Mouse (Mus musculus) heart, embryonic 11.5 days (tissue): Measurements from ENCODE around the gene Dusp13. TPM values are rescaled to one million over a fixed set of nuclear protein-coding genes. Genes with fewer than 3 reads are reported as not detected.

ENCODE experiments used
- ATAC-seq: fragments of 200-750 bp; cut with Nextera tagmentation; replicated peaks from 2 replicates; pipeline ENCODE4 v1.8.0; 2017; ENCODE audit warnings: moderate library complexity; ENCODE audit not compliant: insufficient number of reproducible peaks, low FRiP score, low TSS enrichment
- H3K27ac ChIP-seq: fragments of 300-500 bp; sonication (generic); 2 replicates; pipeline ENCODE4 v1.5.1; 2014; ENCODE audit warnings: mild to moderate bottlenecking, low read depth, low read length
- H3K27me3 ChIP-seq: fragments of 300-500 bp; sonication (generic); 2 replicates; pipeline ENCODE4 v1.6.1; 2014; ENCODE audit warnings: mild to moderate bottlenecking, low read length, mixed read lengths; ENCODE audit not compliant: control insufficient read depth, insufficient read depth
- H3K36me3 ChIP-seq: fragments of 300-500 bp; sonication (generic); 2 replicates; pipeline ENCODE4 v1.6.1; 2014; ENCODE audit warnings: mild to moderate bottlenecking, low read length, moderate library complexity, mixed read lengths; ENCODE audit not compliant: control insufficient read depth, insufficient read depth
- H3K4me1 ChIP-seq: fragments of 300-500 bp; sonication (generic); 2 replicates; pipeline ENCODE4 v1.6.1; 2014; ENCODE audit warnings: low read length; ENCODE audit not compliant: control insufficient read depth, insufficient read depth
- H3K4me2 ChIP-seq: fragments of 300-500 bp; sonication (generic); 2 replicates; pipeline ENCODE4 v1.6.1; 2014; ENCODE audit warnings: mild to moderate bottlenecking, moderate library complexity
- H3K4me3 ChIP-seq: fragments of 300-500 bp; sonication (generic); 2 replicates; pipeline ENCODE4 v1.5.1; 2014; ENCODE audit warnings: low read depth, low read length
- H3K9ac ChIP-seq: fragments of 300-500 bp; sonication (generic); 2 replicates; pipeline ENCODE4 v1.6.1; 2014; ENCODE audit warnings: mild to moderate bottlenecking, low read depth, low read length, moderate library complexity
- H3K9me3 ChIP-seq: fragments of 300-500 bp; sonication (generic); replicated peaks from 2 replicates; pipeline ENCODE4 v1.6.1; 2016; ENCODE audit warnings: low read length; ENCODE audit not compliant: control insufficient read depth
- WGBS: fragments of 180-500 bp; shearing (Covaris S2); extraction: QIAGEN DNeasy Blood & Tissue Kit; methylation state at CpG from one replicate; pipeline ENCODE4 v1.1.7; 2014; ENCODE audit not compliant: insufficient replicate concordance; 5-methylcytosine and 5-hydroxymethylcytosine counted together
- polyA plus RNA-seq: library from polyadenylated mRNA; unstranded; fragments of >200 nt; fragmentation: Nextera tagmentation; extraction: Ambion mirVana; gene quantifications from 2 replicates; pipeline ENCODE4 v1.2.1, GENCODE M21; 2014

Dusp13 gene
- polyA plus RNA-seq, 1 experiment from 2014 or later: not detected

DNA sequence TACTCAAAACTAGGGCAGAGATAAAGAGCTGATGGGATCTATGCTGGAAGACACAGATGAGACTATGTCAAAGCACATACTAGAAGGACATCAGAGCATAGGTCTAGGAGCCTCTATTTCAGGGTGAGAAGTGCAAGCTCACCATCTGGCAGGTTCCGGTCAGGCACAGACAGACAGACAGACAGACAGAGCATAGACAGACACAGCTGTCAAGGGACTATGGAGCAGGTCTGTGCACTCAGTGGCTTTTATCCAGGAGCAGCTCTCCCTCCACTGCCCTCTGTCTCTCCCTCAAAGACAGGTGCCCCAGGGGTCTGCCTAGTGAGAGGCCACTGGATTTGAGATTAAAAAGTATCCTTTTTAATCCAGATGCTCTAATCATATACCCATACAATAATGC is 6.8 kb downstream of the Dusp13 start:
- no peaks in the 10 kb centered on the region for H3K36me3 ChIP-seq
- H3K9ac ChIP-seq: no peak overlapping the region
- H3K27me3 ChIP-seq: peaks cover 5% of the 10 kb centered on the region; the same call in 1 of the 2 replicates
- no peak overlapping the region for H3K27ac ChIP-seq
- no peak overlapping the region for H3K4me2 ChIP-seq
- ATAC-seq: no peak
- H3K4me1 ChIP-seq: no peaks in the 10 kb centered on the region
- WGBS: 85% methylated on average over 1 of the region's 1 CpGs
- no peaks in the 10 kb centered on the region for H3K9me3 ChIP-seq
- no peak overlapping the region for H3K4me3 ChIP-seq

DNA sequence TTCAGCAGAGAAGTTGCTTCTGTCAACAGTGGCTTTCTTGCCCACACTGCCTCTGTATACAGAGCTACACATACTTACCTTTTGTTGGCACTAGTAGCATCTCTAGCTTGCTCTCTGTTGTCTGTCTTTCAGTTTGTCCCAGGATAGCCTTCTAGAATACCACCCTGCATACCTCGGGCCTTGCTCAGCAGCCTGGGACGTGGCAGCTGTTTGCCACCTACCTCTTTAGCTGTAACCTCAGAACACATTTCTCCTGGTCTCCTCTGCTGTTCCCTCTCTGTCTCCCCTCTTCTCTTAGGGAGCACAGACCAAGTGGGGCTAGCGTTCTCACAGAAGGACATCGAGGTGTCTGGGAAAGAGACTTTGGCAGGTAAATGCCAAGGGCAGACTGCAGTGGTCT is 8.5 kb downstream of the Dusp13 start:
- no peak overlapping the region for H3K27ac ChIP-seq
- ATAC-seq: no peak
- no peaks in the 10 kb centered on the region for H3K36me3 ChIP-seq
- H3K9ac ChIP-seq: no peak overlapping the region
- no peaks in the 10 kb centered on the region for H3K4me1 ChIP-seq
- H3K9me3 ChIP-seq: no peaks in the 10 kb centered on the region
- H3K4me2 ChIP-seq: no peak overlapping the region
- peaks cover 5% of the 10 kb centered on the region; the same call in 1 of the 2 replicates for H3K27me3 ChIP-seq
- WGBS: 84% methylated on average over 4 of the region's 4 CpGs
- H3K4me3 ChIP-seq: no peak overlapping the region

DNA sequence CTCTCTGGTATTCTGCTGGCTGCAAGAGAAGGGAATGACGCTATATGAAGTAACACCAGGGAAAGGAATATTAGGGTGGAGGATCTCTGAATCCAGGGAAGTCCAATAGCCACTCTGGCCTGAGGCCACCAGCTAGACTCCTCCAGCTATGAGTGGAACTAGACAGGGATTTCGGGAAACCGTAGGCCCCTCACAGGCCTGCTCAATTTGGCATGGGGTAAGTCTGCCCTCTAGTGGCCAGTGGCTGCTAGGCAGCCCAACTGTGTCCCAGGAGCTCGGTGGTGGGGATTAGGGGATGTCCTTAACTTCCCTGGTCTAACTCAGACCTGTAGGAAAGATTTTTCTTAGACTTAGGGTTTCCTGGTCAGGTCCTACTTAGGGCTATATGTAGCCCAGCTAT is 9.2 kb downstream of the Dusp13 start:
- 17% methylated on average over 4 of the region's 4 CpGs for WGBS
- no peak overlapping the region for H3K27ac ChIP-seq
- no peaks in the 10 kb centered on the region for H3K4me1 ChIP-seq
- no peaks in the 10 kb centered on the region for H3K9me3 ChIP-seq
- no peak overlapping the region for H3K4me3 ChIP-seq
- H3K27me3 ChIP-seq: peaks cover 5% of the 10 kb centered on the region; the same call in 1 of the 2 replicates
- ATAC-seq: peak; percentile 63
- H3K9ac ChIP-seq: no peak overlapping the region
- no peaks in the 10 kb centered on the region for H3K36me3 ChIP-seq
- H3K4me2 ChIP-seq: no peak overlapping the region

DNA sequence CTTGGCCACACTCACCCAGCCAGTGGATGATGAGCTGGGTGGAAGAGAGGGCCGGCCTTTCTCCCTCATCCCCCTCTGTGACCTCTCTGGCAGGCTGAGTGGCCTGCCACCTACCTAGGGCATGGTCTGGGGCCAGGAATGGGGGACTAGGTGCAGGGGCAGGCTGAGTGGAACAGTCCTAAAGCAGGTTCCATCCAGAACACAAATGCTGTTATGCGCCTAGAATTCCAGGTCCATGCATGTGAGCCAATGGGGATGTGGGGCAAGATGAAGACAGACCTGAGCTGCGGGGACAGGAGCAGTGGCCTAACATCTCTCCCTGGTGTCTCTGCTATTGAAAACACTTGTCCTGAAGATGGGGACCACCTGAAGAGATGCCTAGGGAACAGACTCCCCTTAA is 9.7 kb downstream of the Dusp13 start:
- Histone ChIP-seq H3K4me2 (no peak overlapping the region), H3K4me1 (no peaks in the 10 kb centered on the region), H3K9ac (no peak overlapping the region), H3K36me3 (no peaks in the 10 kb centered on the region), H3K27me3 (peaks cover 5% of the 10 kb centered on the region; the same call in 1 of the 2 replicates), H3K4me3 (no peak overlapping the region), H3K27ac (no peak overlapping the region), H3K9me3 (no peaks in the 10 kb centered on the region)
- ATAC-seq: no peak
- whole genome bisulfite sequencing: 81% methylated on average over 3 of the region's 3 CpGs

DNA sequence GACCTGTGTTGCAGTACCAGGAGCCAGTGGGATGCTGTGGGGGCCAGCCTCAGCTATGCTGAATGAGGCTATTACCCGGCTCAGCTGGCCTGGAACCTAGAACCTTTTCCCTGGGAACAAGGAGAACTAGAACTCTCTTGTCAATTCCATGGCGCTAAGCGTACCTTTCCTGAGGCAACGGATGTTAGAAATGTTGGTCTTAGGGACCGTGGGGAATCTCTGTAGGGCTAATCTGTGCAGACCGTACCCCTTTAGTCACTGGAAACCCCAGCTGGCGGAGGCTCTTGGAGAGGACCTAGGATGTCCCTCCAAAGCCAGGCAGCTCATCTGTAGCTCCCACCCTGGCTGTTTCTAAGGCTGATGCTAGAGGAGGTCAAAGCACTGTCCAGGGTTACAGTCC is 10.6 kb downstream of the Dusp13 start:
- no peak for ATAC-seq
- no peak overlapping the region for H3K4me3 ChIP-seq
- no peaks in the 10 kb centered on the region for H3K9me3 ChIP-seq
- H3K4me2 ChIP-seq: no peak overlapping the region
- 89% methylated on average over 7 of the region's 7 CpGs for WGBS
- H3K27me3 ChIP-seq: peaks cover 5% of the 10 kb centered on the region; the same call in 1 of the 2 replicates
- H3K9ac ChIP-seq: no peak overlapping the region
- H3K4me1 ChIP-seq: no peaks in the 10 kb centered on the region
- no peaks in the 10 kb centered on the region for H3K36me3 ChIP-seq
- H3K27ac ChIP-seq: no peak overlapping the region

DNA sequence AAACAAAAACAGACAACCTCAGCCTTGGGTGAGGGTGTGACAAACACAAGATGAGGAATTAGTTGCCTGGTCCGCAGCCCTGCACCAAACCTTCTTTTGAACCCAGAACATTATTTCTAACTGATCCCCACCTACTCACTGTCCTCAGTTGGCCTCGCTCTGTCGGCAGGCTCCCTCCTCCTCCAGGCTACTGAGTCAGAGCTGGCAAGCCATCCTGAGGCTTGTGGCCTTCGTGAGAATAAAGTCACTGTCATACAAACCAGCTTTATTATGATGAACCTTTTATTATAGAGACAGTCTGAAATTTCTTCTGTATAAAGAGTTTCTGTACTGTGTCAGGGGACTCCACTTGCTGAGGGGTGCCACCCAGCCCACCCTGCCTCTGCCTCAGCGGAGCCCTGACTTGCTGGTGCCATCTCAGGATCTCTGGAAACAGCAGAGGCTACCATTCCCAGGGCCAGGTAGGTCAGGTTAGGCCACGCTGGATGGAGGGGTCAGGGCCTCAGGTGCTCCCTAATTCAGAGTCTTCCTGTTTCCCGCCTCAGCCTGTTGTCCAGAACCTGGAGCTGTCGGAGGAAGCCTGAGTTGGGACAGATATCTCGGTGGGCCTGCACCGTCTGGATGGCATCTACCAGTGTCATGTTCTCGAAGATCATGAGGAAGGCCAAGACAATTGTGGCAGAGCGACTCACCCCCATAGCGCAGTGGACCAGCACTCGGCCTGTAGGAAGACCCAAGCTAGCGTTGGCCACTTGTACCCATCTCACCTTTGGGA is 17.7 kb downstream of the Dusp13 start:
- Histone ChIP-seq H3K4me1 (peaks cover 7% of the 10 kb centered on the region), H3K27ac (no peak overlapping the region), H3K9me3 (no peaks in the 10 kb centered on the region), H3K27me3 (no peaks in the 10 kb centered on the region), H3K4me3 (no peak overlapping the region), H3K4me2 (no peak overlapping the region), H3K36me3 (no peaks in the 10 kb centered on the region), H3K9ac (no peak overlapping the region)
- no peak for ATAC-seq
- WGBS: 87% methylated on average over 15 of the region's 15 CpGs

DNA sequence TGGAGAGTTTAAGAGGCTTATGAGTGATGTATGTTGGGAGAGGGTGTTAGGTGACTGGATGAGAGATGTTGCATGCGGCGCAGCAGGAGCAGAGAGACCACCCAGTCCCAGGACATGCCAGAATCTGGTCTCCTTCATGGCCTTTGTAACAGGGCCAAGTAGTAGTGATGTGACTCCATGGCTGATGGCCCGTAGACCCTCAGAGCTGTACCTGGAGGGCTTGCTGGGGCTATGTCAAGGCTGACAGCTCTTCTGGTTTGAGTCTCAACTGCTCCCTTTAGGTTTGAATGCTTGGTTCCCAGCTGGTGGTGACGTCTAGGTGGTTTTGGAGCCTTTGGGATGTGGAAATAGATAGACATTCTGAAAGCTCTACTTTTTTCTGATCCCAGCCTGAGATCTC is 21.0 kb downstream of the Dusp13 start:
- Histone ChIP-seq H3K27me3 (no peaks in the 10 kb centered on the region), H3K9ac (no peak overlapping the region), H3K4me1 (peaks cover 7% of the 10 kb centered on the region), H3K4me3 (no peak overlapping the region), H3K27ac (no peak overlapping the region), H3K4me2 (no peak overlapping the region), H3K36me3 (no peaks in the 10 kb centered on the region), H3K9me3 (no peaks in the 10 kb centered on the region)
- WGBS: 87% methylated on average over 4 of the region's 4 CpGs
- no peak for ATAC-seq

DNA sequence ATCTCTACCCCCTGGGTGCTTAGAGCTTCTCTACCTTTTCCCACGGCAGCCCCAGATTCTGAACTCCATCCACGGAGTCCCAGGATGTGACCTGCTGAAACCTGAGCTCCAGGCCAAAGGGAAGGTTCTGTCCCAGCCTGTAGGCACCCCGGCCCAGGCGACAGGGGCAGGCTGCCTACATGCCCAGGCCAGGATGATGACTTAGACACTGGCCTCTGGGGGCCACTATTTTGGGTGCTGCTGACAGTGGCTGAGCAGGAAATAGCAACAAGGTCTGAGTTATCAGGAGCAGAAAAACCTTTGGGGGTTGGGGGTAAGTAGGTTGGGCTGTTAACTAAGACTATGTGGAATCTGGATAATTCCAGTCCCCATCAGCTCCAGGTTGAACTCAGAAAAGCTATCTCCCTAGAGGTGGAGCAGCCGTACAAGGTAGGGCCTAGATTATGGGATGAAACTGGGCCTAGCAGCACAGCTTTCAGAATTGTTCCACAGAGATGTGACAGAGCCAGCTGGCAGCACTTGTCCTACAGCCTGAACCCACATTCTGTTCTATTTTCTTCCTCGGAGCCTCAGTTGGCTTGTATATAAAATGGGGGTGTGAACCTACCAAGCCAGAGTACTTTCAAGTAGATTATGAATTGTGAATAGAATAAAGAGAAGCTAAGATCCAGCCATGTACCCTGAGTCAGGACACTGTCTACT is 21.8 kb downstream of the Dusp13 start:
- 53% methylated on average over 6 of the region's 6 CpGs for WGBS
- Histone ChIP-seq H3K9ac (no peak overlapping the region), H3K4me1 (peaks cover 9% of the 10 kb centered on the region), H3K36me3 (no peaks in the 10 kb centered on the region), H3K27ac (no peak overlapping the region), H3K27me3 (no peaks in the 10 kb centered on the region), H3K9me3 (no peaks in the 10 kb centered on the region), H3K4me2 (no peak overlapping the region), H3K4me3 (no peak overlapping the region)
- peak; percentile 42; the same call in 1 of the 2 replicates for ATAC-seq
